Mouse (Mus musculus) yolk sac, embryonic 10.5 days (tissue): ENCODE data around the gene Fbxl7.
"Not testable (repeated sequence)": the region's sequence is repeated elsewhere in the genome, so short reads cannot be mapped to it uniquely, and the experiment has no call there.

ENCODE experiments used
- DNase-seq: peaks from one replicate; pipeline ENCODE4 v3.0.0-alpha.2; 2017; ENCODE audit warnings: low spot score

The Fbxl7 gene

GRCm38 (mm10) chr15:26812856-26813255 is 82.5 kb downstream of the Fbxl7 start:
- DNase-seq = no peak

- no peak for DNase-seq
These were observed 85.8 kb downstream of the Fbxl7 start for GRCm38 (mm10) chr15:26809569-26809968.

- DNase-seq = peak; percentile 33
These were observed 91.3 kb downstream of the Fbxl7 start for GRCm38 (mm10) chr15:26804046-26804445.

- DNase-seq = no peak
These were observed 95.8 kb downstream of the Fbxl7 start for GRCm38 (mm10) chr15:26799457-26800021.

- DNase-seq = no peak
These were observed 99.4 kb downstream of the Fbxl7 start for GRCm38 (mm10) chr15:26795937-26796336.

- no peak for DNase-seq
These were observed 99.9 kb downstream of the Fbxl7 start for GRCm38 (mm10) chr15:26795518-26795917.

- no peak for DNase-seq
These were observed 108.2 kb downstream of the Fbxl7 start for GRCm38 (mm10) chr15:26787148-26787547.

GRCm38 (mm10) chr15:26780557-26780956 is 114.8 kb downstream of the Fbxl7 start:
- no peak for DNase-seq

GRCm38 (mm10) chr15:26779129-26779528 is 116.3 kb downstream of the Fbxl7 start:
- no peak for DNase-seq

GRCm38 (mm10) chr15:26775720-26776119 is 119.7 kb downstream of the Fbxl7 start:
- no peak for DNase-seq

GRCm38 (mm10) chr15:26774895-26775294 is 120.5 kb downstream of the Fbxl7 start:
- no peak for DNase-seq

GRCm38 (mm10) chr15:26761651-26762050 is 133.7 kb downstream of the Fbxl7 start:
- DNase-seq = no peak

GRCm38 (mm10) chr15:26748484-26748883 is 146.9 kb downstream of the Fbxl7 start:
- DNase-seq = no peak

- peak; percentile 1 for DNase-seq
These were observed 163.0 kb downstream of the Fbxl7 start for GRCm38 (mm10) chr15:26732366-26732765.

- no peak for DNase-seq
These were observed 164.6 kb downstream of the Fbxl7 start for GRCm38 (mm10) chr15:26730760-26731159.

GRCm38 (mm10) chr15:26729341-26729740 is 166.0 kb downstream of the Fbxl7 start:
- DNase-seq = not testable (repeated sequence)

GRCm38 (mm10) chr15:26718390-26719036 is 176.9 kb downstream of the Fbxl7 start:
- no peak for DNase-seq

GRCm38 (mm10) chr15:26717952-26718351 is 177.4 kb downstream of the Fbxl7 start:
- no peak for DNase-seq

- DNase-seq = no peak
These were observed 179.2 kb downstream of the Fbxl7 start for GRCm38 (mm10) chr15:26716181-26716580.

GRCm38 (mm10) chr15:26715635-26716034 is 179.7 kb downstream of the Fbxl7 start:
- DNase-seq = no peak

- DNase-seq = no peak
These were observed 183.1 kb downstream of the Fbxl7 start for GRCm38 (mm10) chr15:26712271-26712670.

GRCm38 (mm10) chr15:26704966-26705365 is 190.4 kb downstream of the Fbxl7 start:
- no peak for DNase-seq

GRCm38 (mm10) chr15:26703156-26703840 is 192.1 kb downstream of the Fbxl7 start:
- no peak for DNase-seq
